Mouse (Mus musculus): ENCODE data around the gene Zdhhc18.
A peak's percentile ranks its signal among the peaks of the same experiment; 100 is the strongest.

- TF ChIP-seq TCF12 (IDR thresholded peaks at IDR 0.05; ENCODE audit: low read depth, low read length) (no peak), MAZ (IDR thresholded peaks at IDR 0.05; ENCODE audit: low read depth, low read length) (peak; percentile 49; the same call in 1 of the 2 replicates), USF1 (IDR thresholded peaks at IDR 0.05; ENCODE audit: low read depth, low read length) (no peak), GABPA (IDR thresholded peaks at IDR 0.05; ENCODE audit: low read depth, low read length) (no peak), E2F4 (IDR thresholded peaks at IDR 0.05; ENCODE audit: borderline replicate concordance, low read depth, low read length) (no peak), CTCF (IDR thresholded peaks at IDR 0.05 in 2 of 3, conservative IDR thresholded peaks at IDR 0.05 in 1 of 3; ENCODE audit: control insufficient read depth in 1 of 3, insufficient read depth in 1 of 3, low read depth in 2 of 3, low read length in 3 of 3, poor library complexity in 1 of 3, severe bottlenecking in 1 of 3) (no peak)
Observed at GRCm38 (mm10) chr4:133673666-133674330, 23.8 kb upstream of the Zdhhc18 start.
